Mouse (Mus musculus) testis, adult 2 months (tissue): ENCODE results near the gene B3galt1.

ENCODE experiments used
- CTCF ChIP-seq: fragments of 200-500 bp; IDR thresholded peaks from 2 replicates; pipeline ENCODE4 v1.5.1; 2012; ENCODE audit warnings: low read depth, mild to moderate bottlenecking, inconsistent platforms, low read length, moderate library complexity; ENCODE audit not compliant: control insufficient read depth, insufficient read depth, insufficient replicate concordance
- POLR2A ChIP-seq: fragments of 200-500 bp; IDR thresholded peaks from 2 replicates; pipeline ENCODE4 v1.6.1; 2012; ENCODE audit warnings: low read depth, mild to moderate bottlenecking, inconsistent platforms, low read length, moderate library complexity; ENCODE audit not compliant: control insufficient read depth

DNA sequence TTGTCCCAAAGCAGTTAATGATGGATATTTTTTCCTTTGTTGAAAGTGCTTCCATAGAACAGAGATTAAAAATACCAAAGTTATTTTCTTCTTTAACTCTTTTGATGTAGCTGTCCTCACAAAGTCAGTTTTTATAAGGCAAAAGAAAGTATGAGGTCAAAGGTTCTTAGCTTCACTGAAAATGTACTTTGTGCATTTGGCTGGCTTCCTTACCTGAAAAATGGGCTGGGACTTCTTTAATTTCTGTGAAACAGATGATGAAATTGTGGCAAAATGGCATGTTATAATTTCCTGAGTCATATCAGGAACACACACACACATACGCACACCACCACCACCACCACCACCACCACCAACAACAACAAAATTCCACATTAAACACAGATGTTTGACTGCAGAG lies 427.8 kb downstream of the B3galt1 start:
- TF ChIP-seq CTCF (no peak), POLR2A (no peak)
